Mouse (Mus musculus): ENCODE data around the gene Usp6nl. TPM values are rescaled to one million over a fixed set of nuclear protein-coding genes. Genes with fewer than 3 reads are reported as not detected.

Gene Usp6nl
- polyA plus RNA-seq, 1 experiment from 2014 or later = 11.8 TPM

- no peak for DNase-seq (ENCODE audit: low spot score)
- Histone ChIP-seq H3K4me3 (no peak overlapping the region), H3K36me3 (peaks cover 13% of the 10 kb centered on the region), H3K9me3 (replicated peaks) (no peaks in the 10 kb centered on the region), H3K4me1 (peaks cover 2% of the 10 kb centered on the region; the same call in 1 of the 2 replicates), H3K27ac (no peak overlapping the region), H3K27me3 (ENCODE audit: low read depth, poor library complexity, severe bottlenecking) (no peaks in the 10 kb centered on the region)
- 48% methylated on average over 3 of the region's 3 CpGs for WGBS
These were observed 127.2 kb downstream of the Usp6nl start for GRCm38 (mm10) chr2:6449656-6450055.

- DNase-seq (ENCODE audit: low spot score) = no peak
- Histone ChIP-seq H3K9me3 (replicated peaks) (no peaks in the 10 kb centered on the region), H3K4me3 (no peak overlapping the region), H3K27ac (no peak overlapping the region), H3K4me1 (peaks cover 8% of the 10 kb centered on the region; the same call in 1 of the 2 replicates), H3K27me3 (ENCODE audit: low read depth, poor library complexity, severe bottlenecking) (no peaks in the 10 kb centered on the region), H3K36me3 (peaks cover 6% of the 10 kb centered on the region; the same call in 1 of the 2 replicates)
- WGBS = 88% methylated on average over 3 of the region's 3 CpGs
These were observed 128.1 kb downstream of the Usp6nl start for GRCm38 (mm10) chr2:6450544-6450943.

- H3K27me3 ChIP-seq (ENCODE audit: low read depth, poor library complexity, severe bottlenecking) = no peaks in the 10 kb centered on the region
- no peak overlapping the region; the same call in 1 of the 2 replicates for H3K27ac ChIP-seq
- no peak for DNase-seq (ENCODE audit: low spot score)
- 86% methylated on average over 7 of the region's 7 CpGs for WGBS
- no peaks in the 10 kb centered on the region for H3K36me3 ChIP-seq
- peaks cover 23% of the 10 kb centered on the region for H3K4me1 ChIP-seq
- no peak overlapping the region for H3K4me3 ChIP-seq
- H3K9me3 ChIP-seq (replicated peaks) = no peaks in the 10 kb centered on the region
These were observed 132.6 kb downstream of the Usp6nl start for GRCm38 (mm10) chr2:6454941-6455516.

GRCm38 (mm10) chr2:6459282-6460047, 137.0 kb downstream of the Usp6nl start:
- Histone ChIP-seq H3K9me3 (replicated peaks) (no peaks in the 10 kb centered on the region), H3K36me3 (no peaks in the 10 kb centered on the region), H3K4me3 (no peak overlapping the region), H3K27ac (peak overlapping the region; percentile 70), H3K27me3 (ENCODE audit: low read depth, poor library complexity, severe bottlenecking) (no peaks in the 10 kb centered on the region), H3K4me1 (peaks cover 27% of the 10 kb centered on the region)
- 46% methylated on average over 13 of the region's 13 CpGs for WGBS
- DNase-seq (ENCODE audit: low spot score) = peak; percentile 31

GRCm38 (mm10) chr2:6462306-6462705, 139.8 kb downstream of the Usp6nl start:
- 91% methylated on average over 3 of the region's 3 CpGs for WGBS
- no peaks in the 10 kb centered on the region for H3K27me3 ChIP-seq (ENCODE audit: low read depth, poor library complexity, severe bottlenecking)
- no peak overlapping the region for H3K4me3 ChIP-seq

GRCm38 (mm10) chr2:6463772-6464661, 141.6 kb downstream of the Usp6nl start:
- H3K27ac ChIP-seq = no peak overlapping the region
- H3K36me3 ChIP-seq = no peaks in the 10 kb centered on the region
- DNase-seq (ENCODE audit: low spot score) = no peak
- H3K4me1 ChIP-seq = peaks cover 17% of the 10 kb centered on the region
- H3K9me3 ChIP-seq (replicated peaks) = no peaks in the 10 kb centered on the region
- no peak overlapping the region for H3K4me3 ChIP-seq
- H3K27me3 ChIP-seq (ENCODE audit: low read depth, poor library complexity, severe bottlenecking) = no peaks in the 10 kb centered on the region
- 80% methylated on average over 10 of the region's 10 CpGs for WGBS

More at GRCm38 (mm10) chr2:6462306-6462705, 139.8 kb downstream of the Usp6nl start:
- H3K27ac ChIP-seq = no peak overlapping the region
- no peaks in the 10 kb centered on the region for H3K36me3 ChIP-seq
- H3K4me1 ChIP-seq = peaks cover 23% of the 10 kb centered on the region
- DNase-seq (ENCODE audit: low spot score) = no peak
- no peaks in the 10 kb centered on the region for H3K9me3 ChIP-seq (replicated peaks)

GRCm38 (mm10) chr2:6466396-6466795, 143.9 kb downstream of the Usp6nl start:
- Histone ChIP-seq H3K27ac (no peak overlapping the region; the same call in 1 of the 2 replicates), H3K9me3 (replicated peaks) (no peaks in the 10 kb centered on the region), H3K36me3 (no peaks in the 10 kb centered on the region), H3K4me1 (peaks cover 14% of the 10 kb centered on the region), H3K27me3 (ENCODE audit: low read depth, poor library complexity, severe bottlenecking) (no peaks in the 10 kb centered on the region), H3K4me3 (no peak overlapping the region)
- 86% methylated on average over 6 of the region's 6 CpGs for WGBS
- no peak for DNase-seq (ENCODE audit: low spot score)

- no peaks in the 10 kb centered on the region for H3K9me3 ChIP-seq (replicated peaks)
- no peak overlapping the region for H3K4me3 ChIP-seq
- DNase-seq (ENCODE audit: low spot score) = no peak
- peaks cover 23% of the 10 kb centered on the region for H3K4me1 ChIP-seq
- H3K27me3 ChIP-seq (ENCODE audit: low read depth, poor library complexity, severe bottlenecking) = no peaks in the 10 kb centered on the region
- WGBS = 95% methylated on average over 3 of the region's 3 CpGs
- no peaks in the 10 kb centered on the region for H3K36me3 ChIP-seq
- H3K27ac ChIP-seq = no peak overlapping the region
These were observed 144.9 kb downstream of the Usp6nl start for GRCm38 (mm10) chr2:6467318-6467717.

GRCm38 (mm10) chr2:6469164-6469563, 146.7 kb downstream of the Usp6nl start:
- WGBS = 39% methylated on average over 9 of the region's 9 CpGs
- DNase-seq (ENCODE audit: low spot score) = peak; percentile 79

GRCm38 (mm10) chr2:6471110-6471611, 148.7 kb downstream of the Usp6nl start:
- no peak for DNase-seq (ENCODE audit: low spot score)
- H3K27ac ChIP-seq = peak overlapping the region; percentile 34; the same call in 1 of the 2 replicates

More at GRCm38 (mm10) chr2:6469164-6469563, 146.7 kb downstream of the Usp6nl start:
- H3K36me3 ChIP-seq = no peaks in the 10 kb centered on the region
- no peak overlapping the region for H3K27ac ChIP-seq
- no peak overlapping the region for H3K4me3 ChIP-seq
- no peaks in the 10 kb centered on the region for H3K27me3 ChIP-seq (ENCODE audit: low read depth, poor library complexity, severe bottlenecking)
- no peaks in the 10 kb centered on the region for H3K9me3 ChIP-seq (replicated peaks)
- peaks cover 23% of the 10 kb centered on the region for H3K4me1 ChIP-seq

GRCm38 (mm10) chr2:6473829-6474228, 151.4 kb downstream of the Usp6nl start:
- Histone ChIP-seq H3K27ac (no peak overlapping the region), H3K36me3 (no peaks in the 10 kb centered on the region), H3K4me1 (peaks cover 24% of the 10 kb centered on the region), H3K4me3 (no peak overlapping the region), H3K9me3 (replicated peaks) (0 out of 2 replicates have a peak, but pooled peaks cover 2% of the 10 kb centered on the region), H3K27me3 (ENCODE audit: low read depth, poor library complexity, severe bottlenecking) (no peaks in the 10 kb centered on the region)
- WGBS = 84% methylated on average over 5 of the region's 5 CpGs
- DNase-seq (ENCODE audit: low spot score) = no peak

More at GRCm38 (mm10) chr2:6471110-6471611, 148.7 kb downstream of the Usp6nl start:
- 0 out of 2 replicates have a peak, but pooled peaks cover 2% of the 10 kb centered on the region for H3K9me3 ChIP-seq (replicated peaks)
- H3K27me3 ChIP-seq (ENCODE audit: low read depth, poor library complexity, severe bottlenecking) = no peaks in the 10 kb centered on the region
- 58% methylated on average over 4 of the region's 4 CpGs for WGBS
- no peak overlapping the region for H3K4me3 ChIP-seq
- peaks cover 21% of the 10 kb centered on the region for H3K4me1 ChIP-seq
- H3K36me3 ChIP-seq = no peaks in the 10 kb centered on the region

- Histone ChIP-seq H3K27me3 (ENCODE audit: low read depth, poor library complexity, severe bottlenecking) (no peaks in the 10 kb centered on the region), H3K4me3 (no peak overlapping the region), H3K36me3 (no peaks in the 10 kb centered on the region), H3K4me1 (peaks cover 19% of the 10 kb centered on the region), H3K9me3 (replicated peaks) (0 out of 2 replicates have a peak, but pooled peaks cover 2% of the 10 kb centered on the region), H3K27ac (no peak overlapping the region)
- DNase-seq (ENCODE audit: low spot score) = no peak
- 87% methylated on average over 4 of the region's 4 CpGs for WGBS
These were observed 155.4 kb downstream of the Usp6nl start for GRCm38 (mm10) chr2:6477884-6478283.
